Mouse (Mus musculus) monocyte, adult 5-6 weeks (primary cell): Measurements from ENCODE around the gene Tuft1. TPM values are rescaled to one million over a fixed set of nuclear protein-coding genes. Genes with fewer than 3 reads are reported as not detected.

Source experiments
- ATAC-seq: fragments of 153-309, 156-312 bp; replicated peaks from 2 replicates; pipeline ENCODE4 v1.8.0; 2017; ENCODE audit warnings: mild to moderate bottlenecking; ENCODE audit not compliant: low TSS enrichment, insufficient number of reproducible peaks, severe bottlenecking, poor library complexity, low FRiP score
- total RNA-seq: library from RNA; stranded (forward); fragments of 200-1000, 200-491, 200-594 nt; gene quantifications from 3 replicates; pipeline ENCODE4 v1.2.3, GENCODE M21; 2017

The Tuft1 gene
- total RNA-seq, 1 experiment from 2014 or later: 6.3 TPM

DNA sequence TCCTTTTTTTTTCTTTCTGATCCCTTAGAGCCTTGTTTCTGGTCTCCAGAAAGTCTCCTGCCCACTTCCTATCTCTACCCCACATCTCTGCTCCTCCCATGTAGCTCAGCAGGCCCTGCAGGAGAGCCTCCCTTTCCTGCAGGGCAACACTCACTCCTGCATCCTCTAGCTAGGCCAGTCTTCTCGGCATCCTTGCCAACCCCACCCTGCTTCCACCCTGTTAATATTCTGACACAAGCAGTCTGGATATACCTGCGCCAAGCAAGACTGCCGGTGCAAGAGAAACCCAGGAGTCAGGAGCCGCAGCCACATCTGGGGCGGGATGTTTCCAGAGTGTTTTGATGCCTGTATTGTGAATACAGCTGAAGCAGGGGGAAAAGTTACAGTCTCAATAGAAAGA lies 46.8 kb downstream of the Tuft1 start:
- ATAC-seq: no peak

DNA sequence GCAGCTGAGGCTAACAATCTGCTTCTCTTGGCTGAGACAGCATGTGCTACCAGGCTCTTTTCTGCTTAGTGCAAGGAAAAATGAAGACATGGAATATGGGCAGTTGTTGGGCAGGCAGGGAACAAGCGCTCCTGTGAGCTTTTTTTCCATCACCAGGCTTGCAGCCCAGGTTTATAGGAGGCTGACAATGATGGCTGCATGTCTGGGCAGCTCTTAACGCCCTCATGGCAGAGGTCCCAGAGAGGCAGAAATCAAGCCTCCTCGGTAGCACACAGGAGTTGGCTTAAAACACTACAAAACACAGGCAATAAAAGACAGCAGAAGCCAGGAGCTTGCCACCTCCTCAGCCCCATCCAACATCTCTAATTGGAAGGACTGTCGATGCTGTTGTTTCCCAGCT lies 47.3 kb downstream of the Tuft1 start:
- no peak for ATAC-seq

DNA sequence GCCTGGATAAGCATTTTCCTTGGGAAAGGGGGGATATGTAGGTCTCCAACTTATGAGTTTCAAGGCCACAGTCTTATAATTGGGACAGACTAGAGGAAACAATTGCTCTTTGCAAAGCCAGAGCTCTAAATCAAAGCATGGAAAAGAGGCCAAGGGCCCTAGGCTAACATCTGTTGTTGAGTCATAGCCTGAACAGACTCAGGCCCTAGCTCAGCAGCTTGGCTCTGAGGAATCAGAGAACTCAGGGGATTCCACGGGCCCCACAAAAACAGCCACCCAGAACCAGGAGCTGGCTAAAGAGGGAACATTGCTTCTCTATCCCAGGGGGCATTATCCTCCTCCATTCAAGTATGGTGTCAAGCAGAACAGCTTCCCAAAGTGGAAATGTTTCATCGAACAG lies 48.1 kb downstream of the Tuft1 start:
- ATAC-seq: no peak

DNA sequence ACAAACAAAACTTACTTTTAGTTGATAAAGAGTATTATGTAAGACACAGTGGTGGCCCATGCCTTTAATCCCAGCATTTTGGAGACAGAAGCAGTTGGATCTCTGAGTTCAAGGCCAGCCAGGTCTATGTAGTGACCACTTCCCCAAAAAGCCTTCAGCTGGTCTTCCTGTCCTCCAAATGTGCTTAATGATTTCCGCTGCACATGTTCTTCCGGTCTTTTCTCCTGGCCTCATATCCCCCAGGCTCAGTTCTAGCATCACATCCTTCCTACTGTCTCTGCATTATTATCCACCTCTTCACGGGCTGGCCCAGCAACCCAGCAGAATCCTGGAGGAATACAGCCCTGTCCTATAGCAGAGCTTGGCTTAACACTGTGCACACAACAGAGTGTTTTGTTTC lies 49.1 kb downstream of the Tuft1 start:
- ATAC-seq: no peak

DNA sequence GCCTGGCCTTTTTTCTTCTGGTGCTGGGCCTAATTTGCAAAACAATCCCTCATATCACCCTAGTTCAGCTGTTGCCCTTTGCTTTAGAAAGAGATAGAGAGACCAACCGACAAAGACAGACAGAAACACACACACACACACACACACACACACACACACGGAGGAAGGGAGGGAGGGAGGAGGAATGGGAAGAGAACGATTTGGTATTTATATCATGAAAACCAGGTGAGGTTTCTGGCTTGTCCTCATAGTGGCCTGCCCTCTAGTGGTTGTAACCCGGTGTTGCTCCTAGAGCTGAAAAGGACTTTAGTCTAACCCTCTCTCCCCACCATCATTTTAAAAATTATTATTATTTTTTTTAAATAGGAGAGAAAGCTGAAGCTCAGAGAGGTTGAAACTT lies 56.7 kb downstream of the Tuft1 start:
- ATAC-seq: peak; percentile 71; the same call in 1 of the 2 replicates

DNA sequence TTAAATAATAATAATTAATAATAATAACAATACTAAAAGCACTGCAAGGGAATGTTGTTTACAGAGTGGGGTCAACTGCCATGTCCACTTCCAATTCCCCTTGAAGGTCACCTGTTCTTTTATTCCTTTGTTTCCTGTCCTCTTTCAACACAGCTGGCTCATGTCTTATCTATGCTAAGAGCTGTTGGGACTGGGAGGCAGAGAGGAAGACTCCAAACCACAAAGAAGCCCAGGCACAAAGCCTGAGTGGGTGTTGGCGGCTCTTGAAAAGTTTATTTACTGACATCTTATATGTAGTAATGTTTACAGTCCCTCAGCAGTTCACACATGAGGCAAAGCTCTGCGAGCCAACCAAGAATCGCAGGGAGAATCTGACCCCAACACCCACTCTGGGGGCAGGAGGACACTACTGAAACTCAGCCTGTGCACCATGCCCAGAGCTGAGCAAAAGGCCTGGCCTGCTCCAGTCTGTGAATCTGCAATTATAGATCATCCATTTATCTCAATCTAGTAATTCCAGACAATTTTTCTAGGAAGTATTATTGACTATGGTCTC lies 61.4 kb downstream of the Tuft1 start:
- no peak for ATAC-seq

DNA sequence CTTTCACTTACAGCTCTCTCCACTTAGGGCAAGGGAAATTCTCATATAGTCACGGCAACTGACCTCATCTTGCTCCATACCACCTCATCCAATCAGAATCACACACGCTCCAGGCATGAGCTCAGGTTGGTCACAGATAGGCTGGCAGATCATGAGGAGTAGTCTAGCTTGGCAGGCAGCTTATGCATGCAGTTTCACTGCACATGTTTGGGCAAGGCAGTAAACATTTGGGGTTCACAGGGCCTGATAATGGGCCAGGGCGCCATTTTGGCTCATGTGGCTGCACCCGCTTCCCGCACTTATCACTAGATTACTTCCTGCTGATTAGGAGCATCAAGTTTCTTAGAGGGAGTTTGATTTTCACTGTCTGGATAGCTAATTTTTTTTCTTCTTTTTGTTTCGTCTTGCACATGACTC lies 62.8 kb downstream of the Tuft1 start:
- no peak for ATAC-seq

DNA sequence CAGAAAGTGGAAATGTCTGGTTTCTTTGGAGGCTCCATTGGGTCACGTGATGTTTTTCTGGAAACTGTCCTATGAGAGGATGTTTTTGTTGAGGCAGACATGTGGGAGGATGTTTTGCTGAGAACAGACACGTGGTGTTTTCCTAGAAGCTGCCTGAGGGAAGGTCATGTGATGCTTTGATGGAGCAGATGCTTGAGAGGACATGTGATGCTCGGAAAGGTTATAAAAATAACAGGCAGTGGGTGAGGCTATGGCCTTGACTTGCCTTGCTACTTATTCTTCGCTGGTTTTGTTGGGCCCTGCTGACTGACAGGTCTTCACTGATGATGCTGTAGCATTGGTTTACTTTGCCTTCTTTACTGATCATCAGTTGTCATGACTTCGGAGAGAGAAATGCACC lies 67.6 kb downstream of the Tuft1 start:
- no peak for ATAC-seq

DNA sequence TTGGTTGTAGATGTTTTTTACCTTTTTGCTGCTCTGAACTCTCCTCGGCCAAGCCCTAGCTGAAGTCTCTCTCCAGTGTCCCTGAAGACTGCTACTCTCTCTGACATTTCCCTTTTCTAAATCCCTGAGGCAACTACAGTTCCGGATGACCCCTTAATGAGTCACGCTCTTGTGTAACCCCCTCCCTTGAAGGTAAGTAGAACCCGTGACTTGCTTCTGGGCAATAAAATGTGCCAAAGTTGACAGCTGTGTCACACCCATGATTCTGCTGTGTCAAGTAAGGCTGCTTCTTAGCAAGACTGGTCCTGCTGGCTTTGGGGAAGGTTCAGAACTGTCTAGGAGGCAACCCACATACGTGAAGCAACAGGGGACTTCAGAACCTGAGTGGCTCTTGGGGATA lies 70.7 kb downstream of the Tuft1 start:
- ATAC-seq: peak; percentile 93

DNA sequence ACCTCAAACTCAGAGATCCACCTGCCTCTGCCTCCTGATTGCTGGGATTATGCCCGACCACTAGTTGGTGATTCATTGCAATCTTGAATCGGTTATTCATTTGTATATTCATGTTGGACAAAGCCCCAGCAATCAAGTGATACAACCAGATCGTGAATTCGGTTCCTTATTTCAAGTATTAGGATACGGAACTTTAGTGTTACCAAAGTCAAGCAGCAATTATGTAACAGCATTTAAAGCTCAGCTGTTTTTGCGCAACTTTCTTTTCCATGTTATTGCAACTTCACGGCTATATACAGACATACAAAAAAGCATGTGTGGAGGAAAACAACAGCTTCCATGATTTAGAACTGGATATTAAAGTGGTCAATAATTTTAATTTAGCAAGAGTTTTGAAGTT lies 75.7 kb downstream of the Tuft1 start:
- peak; percentile 77 for ATAC-seq

DNA sequence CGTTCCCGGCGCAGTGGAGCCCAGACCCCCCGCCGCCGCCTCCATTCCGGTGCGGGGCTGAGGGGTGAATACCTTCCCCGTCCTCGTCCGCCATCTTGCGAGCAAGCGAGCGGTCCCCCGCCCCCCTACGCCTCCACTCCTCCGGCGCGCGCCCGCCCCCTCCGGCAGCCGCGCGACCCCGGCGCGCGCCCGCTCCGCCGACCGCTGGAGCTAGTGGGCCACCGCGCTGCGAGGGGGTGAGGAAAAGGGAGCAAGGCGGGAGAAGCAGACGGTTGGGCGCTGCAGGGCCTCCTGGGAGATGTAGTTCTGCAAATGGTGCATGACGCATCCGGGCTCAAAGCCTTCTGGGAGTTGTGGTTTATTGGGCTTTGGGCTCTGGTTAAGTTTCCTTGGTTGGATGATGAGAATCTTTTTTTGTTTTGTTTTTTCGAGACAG lies 76.2 kb downstream of the Tuft1 start, which contains the start of gene Snx27:
TSS of gene Snx27 (minus strand) at position 261 of the 436 bp plus-strand sequence.
- peak; percentile 81 for ATAC-seq

DNA sequence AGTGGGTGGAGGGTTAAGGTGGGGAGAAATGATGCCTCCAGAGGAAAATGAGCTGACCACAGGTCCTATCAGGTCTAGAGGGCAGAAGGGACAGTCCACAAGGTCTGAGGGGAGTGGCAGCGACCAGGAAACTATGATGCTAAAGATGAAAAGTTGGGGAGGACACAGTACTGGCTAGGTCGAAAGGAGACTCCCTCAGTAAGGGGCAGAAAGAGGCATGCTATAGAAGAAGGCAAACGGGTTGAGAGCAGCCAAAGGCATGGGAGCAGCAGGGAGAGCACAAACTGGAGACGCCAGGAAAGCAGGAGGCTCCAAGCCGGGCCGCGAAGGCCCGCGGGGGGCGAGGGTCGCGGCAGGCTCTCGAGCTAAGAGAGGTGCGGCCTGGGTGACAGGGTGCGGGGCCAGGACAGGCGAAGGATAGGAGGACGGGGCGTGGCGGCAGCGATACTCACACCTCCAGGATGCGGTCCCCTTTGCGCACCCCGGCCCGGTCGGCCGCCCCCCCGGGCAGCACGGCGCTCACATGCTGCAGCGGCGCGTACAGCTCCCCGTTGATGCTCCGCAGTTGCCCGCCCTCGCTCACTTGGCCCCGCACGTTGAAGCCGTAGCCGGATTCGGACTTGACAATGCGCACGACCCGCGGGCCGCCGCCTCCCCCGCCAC lies 76.7 kb downstream of the Tuft1 start:
- ATAC-seq: no peak

DNA sequence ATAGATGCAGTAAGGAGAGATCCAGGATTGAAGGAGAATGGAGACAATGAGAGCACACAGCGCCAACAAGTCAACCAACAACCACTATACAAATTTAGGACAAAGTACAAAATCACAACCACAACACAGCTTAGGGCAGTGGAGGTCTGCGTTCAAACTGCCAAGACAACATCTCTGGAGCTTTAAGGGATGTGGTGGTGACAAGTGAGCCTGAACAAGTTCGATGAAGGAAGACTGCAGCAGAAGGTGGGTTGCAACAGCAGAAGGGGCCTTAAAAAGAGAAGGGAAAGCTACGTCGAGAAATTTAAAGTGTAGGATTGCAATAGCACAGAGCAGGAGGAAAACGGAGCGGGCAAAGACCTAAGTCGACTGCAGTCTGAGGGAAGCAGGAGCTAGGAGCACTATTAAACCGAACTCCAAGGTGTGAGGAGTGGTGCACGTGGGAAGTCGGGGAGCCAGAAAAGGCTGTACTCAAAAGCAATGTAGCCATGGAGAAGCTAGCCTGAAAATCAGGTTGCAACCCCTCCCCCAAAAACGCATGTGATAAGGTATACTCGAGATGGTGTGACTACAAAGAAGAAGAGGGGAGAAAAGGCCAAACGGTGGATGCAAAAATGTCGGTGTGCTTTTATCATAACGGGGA lies 77.4 kb downstream of the Tuft1 start:
- ATAC-seq: 0 out of 2 replicates have a peak, but pooled peaks have one; percentile 2

DNA sequence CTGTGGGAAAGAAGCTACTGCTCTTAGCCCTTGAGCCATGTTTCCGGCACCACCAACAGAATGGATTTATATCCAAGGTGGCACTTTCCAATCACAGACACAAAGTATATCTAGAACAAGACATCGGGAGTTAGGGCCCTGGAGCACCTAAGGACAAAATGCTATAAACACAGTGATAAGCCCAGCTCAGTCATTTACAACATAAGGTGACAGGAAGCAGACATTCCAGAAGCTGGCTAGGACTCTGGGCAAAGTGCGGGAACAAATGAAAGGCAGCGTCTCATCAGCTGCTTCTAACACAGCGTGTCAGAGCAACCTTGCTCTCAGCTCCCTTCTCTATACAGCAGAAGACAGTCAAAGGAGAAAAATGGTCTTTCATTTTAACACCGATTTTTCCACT lies 84.2 kb downstream of the Tuft1 start:
- ATAC-seq: no peak

DNA sequence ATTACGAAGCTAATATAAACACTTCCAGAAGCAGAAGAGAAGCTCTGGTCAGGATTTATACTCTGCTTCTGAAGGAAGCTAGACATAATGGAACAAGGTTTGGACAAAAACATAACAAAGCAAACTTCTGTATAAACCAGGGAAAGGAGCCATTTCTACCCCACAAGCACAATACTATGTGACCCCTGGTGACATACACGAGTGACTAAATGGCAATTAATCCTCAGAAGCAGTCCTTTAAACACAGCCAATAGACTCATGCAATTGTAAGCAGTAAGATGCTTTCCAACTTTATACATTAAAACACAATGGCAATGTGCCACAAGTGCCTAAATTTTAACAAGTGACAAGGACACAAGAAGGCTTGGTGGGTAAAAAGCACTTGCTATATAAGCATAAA lies 91.4 kb downstream of the Tuft1 start:
- ATAC-seq: no peak

DNA sequence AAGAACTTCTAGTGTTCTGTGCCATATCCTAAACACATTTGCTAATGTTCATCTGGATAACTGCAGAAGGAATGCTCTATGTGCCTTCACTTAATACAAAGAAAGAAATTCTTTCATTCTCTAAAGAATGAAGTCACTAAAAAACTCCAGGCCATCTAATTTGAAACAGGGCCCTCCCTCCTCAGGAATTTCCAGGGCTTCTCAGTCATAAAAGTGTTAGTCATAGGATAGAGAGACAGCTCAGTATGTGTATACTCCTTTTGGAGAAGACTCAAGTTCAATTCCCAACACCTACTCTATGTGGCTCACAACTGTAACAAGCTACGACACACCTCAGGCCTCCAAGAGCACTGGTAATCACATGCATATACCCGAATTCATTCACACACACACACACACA lies 93.1 kb downstream of the Tuft1 start:
- ATAC-seq: no peak

DNA sequence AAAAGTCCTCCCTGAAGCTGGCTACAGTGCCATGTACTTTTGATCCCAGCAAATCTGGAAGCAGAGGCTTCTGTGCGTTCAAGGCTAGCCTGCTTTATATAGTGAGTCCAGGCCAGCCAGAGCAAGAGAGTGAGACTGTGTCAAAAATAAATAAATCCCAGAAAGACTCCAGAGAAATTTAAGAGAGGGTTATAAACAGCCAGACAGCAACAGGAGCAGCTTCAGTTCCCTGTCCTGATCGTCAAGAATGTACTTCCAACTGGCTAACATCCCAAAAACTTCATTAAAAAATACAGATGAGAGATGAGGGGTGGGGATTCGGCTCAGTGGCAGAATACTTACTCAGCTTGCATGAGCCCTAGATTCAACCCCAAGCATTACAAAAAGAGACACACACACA lies 93.5 kb downstream of the Tuft1 start:
- no peak for ATAC-seq

DNA sequence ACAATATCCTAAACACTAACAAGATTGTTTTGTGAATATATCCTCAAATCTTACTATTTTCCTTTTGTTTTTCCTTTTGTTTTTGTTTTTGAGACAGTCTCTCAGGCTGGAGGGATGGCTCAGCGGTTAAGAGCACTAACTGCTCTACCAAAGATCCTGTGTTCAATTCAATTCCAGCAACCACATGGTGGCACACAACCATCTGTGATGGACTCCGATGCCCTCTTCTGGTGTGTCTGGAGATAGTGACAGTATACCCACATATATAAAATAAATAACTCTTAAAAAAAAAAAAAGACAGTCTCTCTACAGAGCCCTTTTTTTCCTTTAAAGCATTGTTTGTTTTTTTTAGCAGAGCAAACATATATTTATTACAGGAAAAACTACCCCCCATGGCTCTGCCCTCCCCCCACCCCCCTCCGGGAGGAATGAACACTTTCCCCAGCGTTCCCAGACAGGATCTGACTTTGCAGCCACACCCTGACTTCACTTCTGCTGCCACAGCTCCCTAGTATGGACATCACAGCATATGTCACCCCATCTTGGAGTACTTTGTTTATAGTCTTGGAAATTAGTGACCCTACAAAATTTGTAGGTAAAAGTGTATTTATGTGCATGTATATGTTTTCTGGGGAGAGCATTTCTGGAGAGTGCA lies 94.2 kb downstream of the Tuft1 start:
- ATAC-seq: no peak

DNA sequence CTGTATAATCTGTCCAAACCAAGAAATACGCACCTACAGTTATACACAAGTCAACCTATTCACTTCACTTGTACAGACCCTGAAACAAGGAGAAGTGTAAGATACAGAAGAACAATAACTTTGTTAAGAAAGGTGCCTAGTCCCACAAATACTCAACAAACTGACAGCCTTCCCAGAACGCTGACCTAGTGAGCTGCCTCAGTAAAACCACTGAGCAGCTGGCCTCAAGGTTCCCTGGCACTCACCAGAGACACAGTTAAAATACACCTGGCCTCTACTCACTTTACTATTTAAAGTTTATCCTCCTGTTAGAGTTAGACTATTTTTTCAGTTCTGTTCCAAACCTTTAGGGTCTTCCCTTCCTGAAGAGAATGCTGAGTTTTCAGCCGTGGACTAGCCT lies 95.5 kb downstream of the Tuft1 start:
- ATAC-seq: no peak
